Mouse (Mus musculus): ENCODE measurements at regions not wholly inside any gene's neighbourhood (a gene's known extent, or its start where the extent isn't known, plus 50 kb on each side); places are given as distances from the start of the nearest gene placed in this dataset.

- Histone ChIP-seq H3K4me2 (ENCODE audit: low read length) (no peak overlapping the region), H3K27me3 (ENCODE audit: control insufficient read depth, insufficient read depth, low read depth, low read length) (no peaks in the 10 kb centered on the region), H3K36me3 (ENCODE audit: control insufficient read depth, insufficient read depth, low read length) (no peaks in the 10 kb centered on the region), H3K27ac (ENCODE audit: low read length) (no peak overlapping the region), H3K4me3 (ENCODE audit: low read depth, low read length) (no peak overlapping the region), H3K9me3 (replicated peaks; ENCODE audit: control insufficient read depth, low read length, poor library complexity, severe bottlenecking) (no peaks in the 10 kb centered on the region), H3K9ac (ENCODE audit: low read depth, low read length) (no peak overlapping the region), H3K4me1 (ENCODE audit: control insufficient read depth, insufficient read depth, low read length) (no peaks in the 10 kb centered on the region)
- WGBS: 98% methylated on average over 7 of the region's 7 CpGs
- ATAC-seq: no peak
Observed at GRCm38 (mm10) chr12:77179138-77179537, 58.8 kb upstream of the Fut8 start.

GRCm38 (mm10) chr12:77177811-77178578, 59.9 kb upstream of the Fut8 start:
- no peak overlapping the region for H3K4me2 ChIP-seq (ENCODE audit: low read length)
- H3K9ac ChIP-seq (ENCODE audit: low read depth, low read length): no peak overlapping the region
- no peaks in the 10 kb centered on the region for H3K27me3 ChIP-seq (ENCODE audit: control insufficient read depth, insufficient read depth, low read depth, low read length)
- H3K36me3 ChIP-seq (ENCODE audit: control insufficient read depth, insufficient read depth, low read length): no peaks in the 10 kb centered on the region
- H3K27ac ChIP-seq (ENCODE audit: low read length): no peak overlapping the region
- H3K4me3 ChIP-seq (ENCODE audit: low read depth, low read length): no peak overlapping the region
- H3K4me1 ChIP-seq (ENCODE audit: control insufficient read depth, insufficient read depth, low read length): no peaks in the 10 kb centered on the region
- 41% methylated on average over 15 of the region's 15 CpGs for WGBS
- ATAC-seq: no peak
- no peaks in the 10 kb centered on the region for H3K9me3 ChIP-seq (replicated peaks; ENCODE audit: control insufficient read depth, low read length, poor library complexity, severe bottlenecking)

- Histone ChIP-seq H3K4me1 (ENCODE audit: control insufficient read depth, insufficient read depth, low read length) (no peaks in the 10 kb centered on the region), H3K4me2 (ENCODE audit: low read length) (no peak overlapping the region), H3K27me3 (ENCODE audit: control insufficient read depth, insufficient read depth, low read depth, low read length) (no peaks in the 10 kb centered on the region), H3K9me3 (replicated peaks; ENCODE audit: control insufficient read depth, low read length, poor library complexity, severe bottlenecking) (no peaks in the 10 kb centered on the region), H3K27ac (ENCODE audit: low read length) (no peak overlapping the region), H3K36me3 (ENCODE audit: control insufficient read depth, insufficient read depth, low read length) (no peaks in the 10 kb centered on the region), H3K4me3 (ENCODE audit: low read depth, low read length) (no peak overlapping the region), H3K9ac (ENCODE audit: low read depth, low read length) (no peak overlapping the region)
- ATAC-seq: no peak
- 79% methylated on average over 3 of the region's 3 CpGs for WGBS
Observed at GRCm38 (mm10) chr12:77177303-77177702, 60.6 kb upstream of the Fut8 start.

DNA sequence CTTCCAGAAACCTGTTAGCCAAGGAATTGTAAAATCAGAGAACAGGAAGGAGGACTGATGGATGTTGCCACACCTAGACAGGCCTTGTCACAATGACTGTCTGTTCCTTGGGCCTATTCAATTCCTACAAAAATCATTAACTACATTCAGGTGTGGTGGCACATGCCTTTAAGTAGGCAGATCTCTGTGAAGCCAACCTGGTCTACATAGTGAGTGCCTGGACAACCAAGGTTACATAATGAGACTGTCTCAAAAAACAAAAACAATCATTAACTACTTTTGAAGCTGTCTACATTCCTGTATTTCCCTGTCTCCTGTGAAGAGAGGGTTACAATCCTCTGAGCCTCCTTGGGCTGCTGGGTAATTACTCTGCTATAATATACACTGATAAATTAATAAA, 63.9 kb upstream of the Fut8 start:
- Histone ChIP-seq H3K27me3 (ENCODE audit: control insufficient read depth, insufficient read depth, low read depth, low read length) (no peaks in the 10 kb centered on the region), H3K27ac (ENCODE audit: low read length) (no peak overlapping the region), H3K36me3 (ENCODE audit: control insufficient read depth, insufficient read depth, low read length) (no peaks in the 10 kb centered on the region), H3K4me1 (ENCODE audit: control insufficient read depth, insufficient read depth, low read length) (no peaks in the 10 kb centered on the region), H3K4me2 (ENCODE audit: low read length) (no peak overlapping the region), H3K9me3 (replicated peaks; ENCODE audit: control insufficient read depth, low read length, poor library complexity, severe bottlenecking) (no peaks in the 10 kb centered on the region), H3K9ac (ENCODE audit: low read depth, low read length) (no peak overlapping the region), H3K4me3 (ENCODE audit: low read depth, low read length) (no peak overlapping the region)
- no peak for ATAC-seq

GRCm38 (mm10) chr12:77172540-77172939, 65.4 kb upstream of the Fut8 start:
- Histone ChIP-seq H3K4me3 (ENCODE audit: low read depth, low read length) (no peak overlapping the region), H3K36me3 (ENCODE audit: control insufficient read depth, insufficient read depth, low read length) (no peaks in the 10 kb centered on the region), H3K27me3 (ENCODE audit: control insufficient read depth, insufficient read depth, low read depth, low read length) (no peaks in the 10 kb centered on the region), H3K27ac (ENCODE audit: low read length) (no peak overlapping the region), H3K9me3 (replicated peaks; ENCODE audit: control insufficient read depth, low read length, poor library complexity, severe bottlenecking) (no peaks in the 10 kb centered on the region), H3K4me2 (ENCODE audit: low read length) (no peak overlapping the region), H3K4me1 (ENCODE audit: control insufficient read depth, insufficient read depth, low read length) (no peaks in the 10 kb centered on the region), H3K9ac (ENCODE audit: low read depth, low read length) (no peak overlapping the region)
- ATAC-seq: no peak
- 93% methylated on average over 2 of the region's 2 CpGs for WGBS

DNA sequence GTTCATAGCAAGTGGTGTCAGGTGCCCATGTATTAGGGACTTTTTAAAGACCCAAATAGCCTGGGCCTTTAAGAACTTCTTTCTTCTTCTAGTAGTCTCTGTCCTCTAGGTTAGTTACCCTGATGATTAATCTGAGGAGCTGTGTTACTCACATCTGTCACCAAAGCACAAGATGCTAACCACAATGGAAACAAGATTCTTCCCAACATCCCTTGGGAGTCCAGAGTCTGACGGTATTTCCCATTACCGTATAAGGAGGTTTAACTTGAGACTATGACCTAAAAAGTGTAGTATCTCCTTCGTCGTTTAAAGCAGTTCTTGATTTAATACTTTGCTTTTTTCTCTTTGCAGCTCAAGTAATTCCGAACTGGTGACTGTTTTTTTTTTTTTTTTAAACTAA, 67.7 kb upstream of the Fut8 start:
- H3K27ac ChIP-seq (ENCODE audit: low read length): no peak overlapping the region
- ATAC-seq: no peak
- no peaks in the 10 kb centered on the region for H3K4me1 ChIP-seq (ENCODE audit: control insufficient read depth, insufficient read depth, low read length)
- H3K9ac ChIP-seq (ENCODE audit: low read depth, low read length): no peak overlapping the region
- 90% methylated on average over 5 of the region's 5 CpGs for WGBS
- no peaks in the 10 kb centered on the region for H3K9me3 ChIP-seq (replicated peaks; ENCODE audit: control insufficient read depth, low read length, poor library complexity, severe bottlenecking)
- H3K36me3 ChIP-seq (ENCODE audit: control insufficient read depth, insufficient read depth, low read length): no peaks in the 10 kb centered on the region
- H3K27me3 ChIP-seq (ENCODE audit: control insufficient read depth, insufficient read depth, low read depth, low read length): no peaks in the 10 kb centered on the region
- H3K4me2 ChIP-seq (ENCODE audit: low read length): no peak overlapping the region
- H3K4me3 ChIP-seq (ENCODE audit: low read depth, low read length): no peak overlapping the region

DNA sequence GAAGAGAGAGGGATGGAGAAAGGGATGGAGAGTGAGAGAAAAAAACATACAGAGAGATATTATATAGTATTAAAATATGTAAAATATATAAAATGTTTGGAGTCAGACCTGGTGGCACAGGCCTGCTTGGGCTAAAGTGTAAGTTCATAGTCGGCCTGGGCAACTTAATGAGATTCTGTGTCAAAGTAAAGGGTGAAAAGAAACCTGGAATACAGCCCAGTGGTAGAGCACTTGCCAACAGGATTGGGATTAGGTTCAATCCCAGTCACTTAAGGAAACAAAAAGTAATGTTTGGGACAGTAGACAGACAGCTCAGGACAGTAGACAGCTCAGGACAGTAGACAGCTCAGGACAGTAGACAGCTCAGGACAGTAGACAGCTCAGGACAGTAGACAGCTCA, 69.6 kb upstream of the Fut8 start:
- Histone ChIP-seq H3K27me3 (ENCODE audit: control insufficient read depth, insufficient read depth, low read depth, low read length) (no peaks in the 10 kb centered on the region), H3K27ac (ENCODE audit: low read length) (no peak overlapping the region), H3K9me3 (replicated peaks; ENCODE audit: control insufficient read depth, low read length, poor library complexity, severe bottlenecking) (no peaks in the 10 kb centered on the region), H3K36me3 (ENCODE audit: control insufficient read depth, insufficient read depth, low read length) (no peaks in the 10 kb centered on the region), H3K4me1 (ENCODE audit: control insufficient read depth, insufficient read depth, low read length) (no peaks in the 10 kb centered on the region), H3K4me2 (ENCODE audit: low read length) (no peak overlapping the region), H3K9ac (ENCODE audit: low read depth, low read length) (no peak overlapping the region), H3K4me3 (ENCODE audit: low read depth, low read length) (no peak overlapping the region)
- no peak for ATAC-seq
- WGBS: 76% methylated on average over 1 of the region's 1 CpGs

DNA sequence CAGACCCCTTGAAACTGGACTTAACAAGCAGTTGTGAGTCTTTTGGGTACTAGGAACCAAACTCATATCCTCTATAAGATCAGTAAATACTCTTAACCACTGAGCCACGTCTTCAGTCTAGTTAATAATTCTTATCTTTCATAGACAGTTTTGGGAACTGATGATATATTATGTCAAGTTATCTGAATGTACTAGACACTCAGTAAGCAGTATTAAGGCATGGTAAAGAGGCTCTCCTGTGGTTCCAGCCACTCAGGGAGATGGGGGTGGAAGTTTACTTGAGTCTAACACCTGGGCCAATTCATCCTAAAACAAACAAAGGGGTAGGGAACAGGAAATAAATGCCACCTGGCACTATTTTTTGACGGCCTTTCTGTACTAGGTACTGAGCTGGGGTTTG, 81.2 kb upstream of the Fut8 start:
- Histone ChIP-seq H3K9me3 (replicated peaks; ENCODE audit: control insufficient read depth, low read length, poor library complexity, severe bottlenecking) (no peaks in the 10 kb centered on the region), H3K9ac (ENCODE audit: low read depth, low read length) (no peak overlapping the region), H3K4me1 (ENCODE audit: control insufficient read depth, insufficient read depth, low read length) (no peaks in the 10 kb centered on the region), H3K4me3 (ENCODE audit: low read depth, low read length) (no peak overlapping the region), H3K36me3 (ENCODE audit: control insufficient read depth, insufficient read depth, low read length) (no peaks in the 10 kb centered on the region), H3K27ac (ENCODE audit: low read length) (no peak overlapping the region), H3K27me3 (ENCODE audit: control insufficient read depth, insufficient read depth, low read depth, low read length) (no peaks in the 10 kb centered on the region), H3K4me2 (ENCODE audit: low read length) (no peak overlapping the region)
- WGBS: 85% methylated on average over 2 of the region's 2 CpGs
- ATAC-seq: no peak

DNA sequence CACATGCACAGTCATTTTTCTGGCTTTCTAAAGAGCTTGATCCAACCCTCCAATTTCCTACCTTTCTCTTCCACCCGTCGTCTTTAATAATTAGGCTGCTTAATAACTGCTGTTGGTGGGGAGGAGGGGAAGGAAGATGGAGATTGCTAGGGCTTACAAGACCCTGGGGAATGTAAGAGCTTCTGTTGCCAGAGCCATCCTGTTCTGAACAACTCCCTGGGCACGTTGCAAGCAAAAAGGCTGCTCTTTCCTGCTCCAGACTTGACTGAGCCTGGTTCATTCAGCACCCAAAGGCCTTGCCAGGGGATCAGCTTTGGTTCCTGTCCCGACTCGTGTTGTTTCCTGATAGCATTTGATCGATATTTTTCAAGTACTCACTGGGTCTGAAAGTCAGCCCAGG, 82.3 kb upstream of the Fut8 start:
- no peak overlapping the region for H3K9ac ChIP-seq (ENCODE audit: low read depth, low read length)
- H3K36me3 ChIP-seq (ENCODE audit: control insufficient read depth, insufficient read depth, low read length): no peaks in the 10 kb centered on the region
- H3K27me3 ChIP-seq (ENCODE audit: control insufficient read depth, insufficient read depth, low read depth, low read length): no peaks in the 10 kb centered on the region
- WGBS: 74% methylated on average over 6 of the region's 6 CpGs
- no peak overlapping the region for H3K4me2 ChIP-seq (ENCODE audit: low read length)
- no peak overlapping the region for H3K27ac ChIP-seq (ENCODE audit: low read length)
- no peaks in the 10 kb centered on the region for H3K4me1 ChIP-seq (ENCODE audit: control insufficient read depth, insufficient read depth, low read length)
- H3K4me3 ChIP-seq (ENCODE audit: low read depth, low read length): no peak overlapping the region
- ATAC-seq: no peak
- no peaks in the 10 kb centered on the region for H3K9me3 ChIP-seq (replicated peaks; ENCODE audit: control insufficient read depth, low read length, poor library complexity, severe bottlenecking)
